Mouse (Mus musculus): Measurements from ENCODE around the gene Atmin. TPM values are rescaled to one million over a fixed set of nuclear protein-coding genes. Genes with fewer than 3 reads are reported as not detected.
A peak's percentile ranks its signal among the peaks of the same experiment; 100 is the strongest.

Gene Atmin
- 10 to 100 TPM; 10.9 to 12.2 TPM for total RNA-seq (2021)
- long read RNA-seq, experiment 1, full-length matches to known transcripts = 8 of 12 reads
- long read RNA-seq, experiment 1, partial matches to known transcripts = 1 of 12 reads
- long read RNA-seq, experiment 1, other reads (novel, unspliced or antisense) = 3 of 12 reads
- long read RNA-seq, experiment 2, full-length matches to known transcripts = 17 of 20 reads
- long read RNA-seq, experiment 2, partial matches to known transcripts = 1 of 20 reads
- long read RNA-seq, experiment 2, other reads (novel, unspliced or antisense) = 2 of 20 reads

DNA sequence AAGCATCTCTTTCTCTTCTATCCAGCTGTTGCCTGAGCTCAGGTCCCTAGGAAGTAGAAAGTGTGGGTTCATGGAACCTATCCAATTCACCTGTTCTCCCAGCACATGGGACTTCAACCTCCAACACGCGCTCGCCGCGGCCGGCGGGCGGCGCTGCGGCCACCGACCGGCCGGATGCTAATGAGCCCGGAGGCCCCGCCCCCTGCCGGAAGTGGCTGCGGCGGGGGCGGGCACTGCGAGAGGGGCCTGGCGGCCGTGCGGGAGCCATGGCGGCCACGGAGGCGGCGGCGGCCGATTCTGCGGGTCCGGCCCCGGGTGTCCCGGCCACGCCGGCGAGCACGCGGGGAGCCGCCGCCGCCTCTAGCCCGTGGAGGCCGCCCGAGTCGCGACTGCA is at the start of gene Atmin:
Gene Atmin (plus strand): TSS at position 233 of the 394 bp plus-strand sequence.
- DNase-seq = peak; percentile 90
- intact Hi-C loops (cut with DNase I; ENCODE audit: low total_unique reads) = loop anchor here (5.0 kb wide), 1 partner anchor 34 kb away; the partner anchor contains the start of gene 1700030J22Rik

DNA sequence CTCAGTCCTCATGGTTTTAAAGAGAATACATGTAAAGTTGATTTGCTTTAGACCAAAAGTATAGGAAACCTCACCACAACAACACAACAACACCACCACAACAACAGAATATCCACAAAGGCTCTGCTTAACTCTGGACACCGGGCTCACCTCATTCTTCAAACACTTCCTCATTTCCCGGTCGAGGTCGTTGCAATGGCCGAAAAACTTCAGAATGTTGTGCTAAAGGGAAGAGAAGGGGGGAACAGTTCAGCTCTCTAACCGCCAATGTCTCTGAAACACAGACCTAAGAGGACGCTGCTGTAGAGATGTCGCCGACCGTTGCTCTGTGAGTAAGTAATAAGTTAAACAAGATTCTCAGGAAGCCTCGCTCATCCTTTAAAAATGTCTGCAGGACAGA is 49.3 kb upstream of the Atmin start:
- no peak for DNase-seq
- intact Hi-C loops (cut with DNase I; ENCODE audit: low total_unique reads) = no loop called here

DNA sequence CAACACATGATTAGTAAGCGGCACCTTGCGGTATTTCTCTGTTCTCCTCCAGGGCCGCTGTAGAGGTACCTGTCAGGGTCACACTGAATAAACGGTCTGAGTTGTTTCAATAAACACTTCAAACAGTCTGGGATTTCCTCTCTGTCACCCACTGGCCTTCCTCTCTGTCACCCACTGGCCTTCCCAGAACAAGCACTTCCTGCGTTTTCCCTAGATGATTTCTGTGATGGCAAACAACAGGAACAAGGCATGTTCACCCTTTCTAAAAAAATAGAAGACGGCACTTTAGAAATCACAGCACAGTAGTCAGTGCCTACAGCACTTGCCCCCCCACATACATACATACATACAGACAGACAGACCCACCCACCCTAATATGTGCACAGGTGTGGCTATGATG is 47.7 kb upstream of the Atmin start:
- DNase-seq = no peak
- intact Hi-C loops (cut with DNase I; ENCODE audit: low total_unique reads) = no loop called here

DNA sequence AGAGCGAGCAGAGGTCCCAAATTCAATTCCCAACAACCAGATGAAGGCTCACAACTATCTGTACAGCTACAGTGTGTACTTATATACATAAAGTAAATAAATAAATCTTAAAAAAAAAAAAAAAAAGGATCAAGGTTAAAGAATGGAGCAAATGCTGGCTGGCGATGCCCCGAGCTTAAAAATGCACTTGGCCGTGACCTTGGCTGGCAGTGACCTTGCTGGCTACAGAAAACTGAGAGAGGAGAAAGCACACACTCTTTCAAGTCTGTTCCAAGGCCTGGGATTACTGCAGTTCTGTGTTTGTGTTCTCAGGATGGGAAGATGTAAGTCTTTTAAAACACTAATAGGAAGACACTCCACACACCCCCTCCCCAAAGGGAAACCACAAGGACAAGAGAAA is 38.5 kb upstream of the Atmin start:
- no peak for DNase-seq
- intact Hi-C loops (cut with DNase I; ENCODE audit: low total_unique reads) = no loop called here

DNA sequence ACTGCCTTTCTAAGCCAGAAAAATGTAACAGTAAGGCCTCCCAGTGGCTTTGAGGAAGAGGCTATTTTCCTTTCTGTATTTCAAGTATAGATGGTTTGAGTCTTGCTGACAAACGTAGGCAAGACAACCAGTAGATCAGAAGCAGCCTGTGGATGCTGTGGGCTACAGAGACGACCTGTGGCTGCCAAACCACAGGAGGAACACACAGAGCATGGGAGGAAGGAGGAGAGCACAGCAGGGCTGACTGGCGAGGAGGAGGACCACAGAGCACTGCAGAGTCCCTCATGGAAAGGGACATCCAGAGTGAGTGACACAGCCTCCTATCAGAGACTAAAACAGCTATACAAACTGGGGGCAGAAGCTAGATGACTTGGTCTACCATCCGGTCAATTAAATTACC is 37.9 kb upstream of the Atmin start:
- DNase-seq = no peak
- intact Hi-C loops (cut with DNase I; ENCODE audit: low total_unique reads) = no loop called here

DNA sequence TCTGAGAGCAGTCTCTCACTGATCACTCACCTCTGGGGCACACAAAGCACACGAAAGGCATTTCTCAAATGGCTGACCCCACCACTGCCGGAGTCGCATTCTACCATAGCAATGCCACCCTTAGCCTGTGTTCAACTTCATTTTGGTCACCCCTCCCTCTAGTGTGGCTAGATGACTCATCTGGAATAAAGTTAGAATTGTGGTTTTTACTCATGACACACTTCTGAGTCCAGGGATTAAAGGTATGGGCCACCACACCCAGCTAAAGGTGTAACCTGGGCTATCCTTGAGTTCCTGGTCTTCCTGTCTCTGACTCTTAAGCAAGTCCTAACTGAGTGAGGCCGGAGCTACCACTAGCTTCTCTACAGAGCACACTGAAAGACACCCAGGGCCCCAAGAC is 37.4 kb upstream of the Atmin start:
- intact Hi-C loops (cut with DNase I; ENCODE audit: low total_unique reads) = no loop called here
- no peak for DNase-seq

DNA sequence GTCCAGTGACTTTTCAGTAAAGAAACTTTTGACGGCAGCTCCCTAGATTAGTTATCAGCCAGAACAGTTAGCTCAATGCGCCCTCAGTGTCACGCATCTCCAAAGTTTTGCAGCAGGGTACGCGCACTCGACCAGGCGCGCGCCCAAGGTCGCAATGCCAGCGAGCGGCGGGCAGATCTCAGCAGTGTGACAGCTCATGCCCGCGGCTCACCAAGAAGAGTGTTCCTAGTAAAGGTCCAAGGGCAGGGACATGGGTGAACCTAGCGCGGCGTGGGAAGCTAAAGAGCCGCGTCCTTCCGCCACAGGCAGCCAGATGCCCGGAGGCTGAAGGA is 22.2 kb upstream of the Atmin start:
- intact Hi-C loops (cut with DNase I; ENCODE audit: low total_unique reads) = no loop called here
- DNase-seq = no peak

DNA sequence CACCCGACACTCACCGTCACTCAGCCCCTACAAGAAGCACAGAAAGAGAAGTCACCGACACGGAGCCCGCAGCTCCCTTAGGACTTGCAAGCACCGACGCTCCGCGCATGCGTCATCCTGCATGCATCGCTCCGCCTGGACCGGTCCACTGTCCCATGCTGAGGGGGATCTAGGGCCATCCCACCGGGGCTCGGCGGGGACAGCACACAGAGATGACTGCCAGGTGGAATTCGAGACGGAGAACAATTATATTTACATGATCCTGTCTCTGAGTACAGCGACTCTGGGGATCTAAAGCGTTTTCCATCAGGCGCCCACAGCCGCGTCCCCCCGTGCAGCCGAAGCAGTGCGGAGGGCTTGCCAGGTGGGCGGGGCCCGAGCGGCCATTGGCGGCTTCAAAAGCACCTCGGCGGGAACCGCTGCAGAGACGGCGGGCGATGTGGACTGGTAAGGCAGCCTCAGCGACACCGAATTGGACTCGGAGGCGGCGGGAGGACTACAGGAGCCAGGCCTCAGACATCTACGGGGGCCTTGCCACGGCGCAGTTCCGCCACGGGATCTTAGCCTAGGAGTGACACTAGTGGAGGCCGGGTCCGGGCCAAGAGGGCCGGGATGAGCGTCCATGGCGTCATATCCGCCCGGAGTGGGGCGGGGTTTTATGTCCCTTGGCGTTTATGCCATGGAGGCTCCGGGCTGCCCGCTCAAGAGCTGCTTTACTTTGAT is 21.7 kb upstream of the Atmin start, which contains the start of the genes Cmc2 and Cenpn:
Gene Cmc2 (minus strand): TSS at position 119 of the 723 bp plus-strand sequence.
Gene Cenpn (plus strand): TSS at position 394 of the 723 bp plus-strand sequence.
- peak; percentile 94 for DNase-seq
- intact Hi-C loops (cut with DNase I; ENCODE audit: low total_unique reads) = no loop called here

DNA sequence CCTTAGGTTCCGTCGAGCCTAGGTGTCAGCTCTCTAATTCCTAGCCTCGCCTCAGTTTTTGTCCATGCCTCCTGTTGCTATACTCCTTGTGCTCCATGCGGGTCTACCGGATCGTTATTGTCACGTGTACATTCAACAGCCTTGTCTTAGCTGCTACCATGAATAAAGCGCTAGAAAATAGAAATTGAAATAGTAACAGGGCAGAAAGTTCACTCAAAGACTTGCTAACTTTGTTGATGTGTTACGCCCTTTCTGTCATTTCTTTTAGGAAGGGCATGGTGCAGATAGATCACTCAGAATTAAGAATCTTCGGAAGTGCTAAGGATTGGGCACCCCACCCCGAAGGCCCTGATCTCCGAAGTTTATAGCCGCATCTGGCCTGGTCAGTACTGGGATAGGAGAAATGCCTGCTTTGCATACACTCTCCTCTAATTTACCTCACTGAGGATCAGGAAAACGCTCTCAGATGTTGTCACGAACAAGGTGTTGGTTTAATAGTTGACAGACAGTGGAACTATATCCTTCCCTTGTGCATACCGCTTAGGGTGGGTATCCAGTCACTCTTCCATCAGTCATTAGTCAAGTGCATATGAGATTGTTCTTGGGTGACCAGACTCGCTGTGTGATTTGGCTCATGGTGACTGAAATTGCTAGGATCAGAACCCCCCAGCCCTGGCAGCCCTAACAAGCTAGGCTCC is 21.0 kb upstream of the Atmin start:
- DNase-seq = no peak
- intact Hi-C loops (cut with DNase I; ENCODE audit: low total_unique reads) = no loop called here

DNA sequence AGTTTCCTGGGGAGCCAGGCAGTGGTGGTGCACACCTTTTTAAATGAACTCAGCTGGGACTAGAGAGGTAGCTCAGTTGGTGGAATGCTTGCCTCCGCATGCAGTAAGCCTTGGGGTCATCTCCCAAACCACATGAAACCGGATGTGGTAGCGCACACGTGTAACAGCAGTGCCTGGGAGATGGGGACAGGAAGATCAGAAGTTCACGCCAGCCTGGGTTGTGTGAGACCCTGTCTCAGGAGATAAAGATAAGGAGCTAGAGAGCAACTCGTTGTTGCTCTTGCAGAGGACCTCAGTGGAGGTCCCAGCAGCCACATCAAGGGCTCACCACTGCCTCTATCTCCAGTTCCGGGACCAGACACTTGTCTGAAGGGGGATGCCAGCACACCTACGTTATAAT is 19.7 kb upstream of the Atmin start:
- intact Hi-C loops (cut with DNase I; ENCODE audit: low total_unique reads) = no loop called here

DNA sequence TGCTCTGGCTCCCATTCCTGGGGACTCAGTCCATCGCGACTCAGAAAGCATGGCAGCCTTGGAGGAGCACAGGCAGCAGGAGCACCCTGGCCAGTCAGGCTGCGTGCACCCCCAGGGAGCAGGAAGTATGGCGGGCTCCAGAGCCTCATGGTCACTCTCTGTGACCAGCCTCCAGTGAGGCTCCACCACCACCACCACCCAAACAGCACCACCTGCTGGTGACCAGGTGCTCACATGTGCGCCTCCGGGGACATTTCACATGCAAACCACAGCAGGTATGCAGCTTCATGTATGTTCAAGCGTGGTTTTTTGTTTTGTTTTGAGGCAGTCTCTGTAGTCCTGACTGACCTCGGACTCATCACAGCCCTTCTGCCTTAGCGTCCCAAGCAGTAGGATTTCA is 15.3 kb upstream of the Atmin start:
- DNase-seq = no peak
- intact Hi-C loops (cut with DNase I; ENCODE audit: low total_unique reads) = no loop called here

More for the DNA sequence above, 19.7 kb upstream of the Atmin start:
- no peak for DNase-seq

DNA sequence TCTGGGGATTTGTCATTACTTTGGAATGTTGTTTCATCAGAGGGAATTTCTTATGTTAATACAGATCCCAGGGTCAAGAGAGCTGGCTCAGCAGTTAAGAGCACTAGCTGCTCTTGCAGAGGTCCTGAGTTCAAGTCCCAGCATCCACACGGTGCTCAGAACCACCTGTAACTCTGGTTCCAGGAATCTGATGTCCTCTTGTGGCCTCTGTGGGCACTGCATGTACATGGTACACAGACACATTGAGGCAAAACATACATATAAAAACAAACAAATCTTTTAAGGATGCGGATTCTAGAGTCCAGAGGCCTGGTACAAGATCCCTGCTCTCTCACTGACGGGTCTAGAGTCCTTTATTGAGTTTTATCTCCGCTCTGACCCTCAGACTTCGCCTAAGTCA is 14.6 kb upstream of the Atmin start:
- no peak for DNase-seq
- intact Hi-C loops (cut with DNase I; ENCODE audit: low total_unique reads) = no loop called here

DNA sequence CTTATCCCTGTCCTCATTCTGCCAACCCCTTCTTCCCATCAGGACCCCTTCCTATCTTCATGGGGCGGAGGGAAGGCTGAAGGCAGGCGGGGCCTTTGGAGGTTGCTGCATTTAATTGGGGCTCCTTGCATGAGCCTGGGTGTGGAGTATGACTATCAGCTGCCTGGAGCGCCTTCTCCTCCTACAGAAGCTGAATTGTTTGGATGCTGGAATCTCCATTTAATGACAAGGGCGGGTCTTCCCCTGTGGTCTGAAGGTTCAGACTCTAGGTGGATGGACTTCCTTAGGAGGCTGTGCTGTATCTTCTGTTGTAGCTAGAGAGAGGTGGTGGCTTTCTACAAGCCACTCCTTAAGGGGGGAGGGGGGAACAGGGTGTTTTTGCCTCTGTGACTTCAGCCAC is 8.2 kb upstream of the Atmin start:
- intact Hi-C loops (cut with DNase I; ENCODE audit: low total_unique reads) = no loop called here
- DNase-seq = no peak

DNA sequence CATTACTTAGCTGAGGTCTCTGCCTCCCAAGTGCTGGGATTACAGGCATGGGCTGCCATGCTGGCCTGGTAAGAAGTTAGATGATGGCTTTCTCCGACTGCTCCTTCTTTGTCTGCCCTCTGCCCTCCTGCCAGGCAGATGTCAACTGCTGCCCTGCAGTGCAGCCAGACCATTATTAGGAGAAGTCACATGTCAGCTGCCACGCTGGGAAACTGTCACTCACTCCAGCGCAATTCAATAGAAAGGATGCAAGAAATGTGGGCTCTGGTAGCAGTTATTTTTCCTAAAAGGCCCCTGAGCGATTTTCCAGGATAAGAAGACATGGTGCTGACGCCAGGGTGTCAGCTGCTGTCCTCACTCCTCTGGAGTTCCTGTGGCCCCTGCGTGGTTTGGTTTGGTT is 7.7 kb upstream of the Atmin start:
- intact Hi-C loops (cut with DNase I; ENCODE audit: low total_unique reads) = no loop called here
- no peak for DNase-seq

DNA sequence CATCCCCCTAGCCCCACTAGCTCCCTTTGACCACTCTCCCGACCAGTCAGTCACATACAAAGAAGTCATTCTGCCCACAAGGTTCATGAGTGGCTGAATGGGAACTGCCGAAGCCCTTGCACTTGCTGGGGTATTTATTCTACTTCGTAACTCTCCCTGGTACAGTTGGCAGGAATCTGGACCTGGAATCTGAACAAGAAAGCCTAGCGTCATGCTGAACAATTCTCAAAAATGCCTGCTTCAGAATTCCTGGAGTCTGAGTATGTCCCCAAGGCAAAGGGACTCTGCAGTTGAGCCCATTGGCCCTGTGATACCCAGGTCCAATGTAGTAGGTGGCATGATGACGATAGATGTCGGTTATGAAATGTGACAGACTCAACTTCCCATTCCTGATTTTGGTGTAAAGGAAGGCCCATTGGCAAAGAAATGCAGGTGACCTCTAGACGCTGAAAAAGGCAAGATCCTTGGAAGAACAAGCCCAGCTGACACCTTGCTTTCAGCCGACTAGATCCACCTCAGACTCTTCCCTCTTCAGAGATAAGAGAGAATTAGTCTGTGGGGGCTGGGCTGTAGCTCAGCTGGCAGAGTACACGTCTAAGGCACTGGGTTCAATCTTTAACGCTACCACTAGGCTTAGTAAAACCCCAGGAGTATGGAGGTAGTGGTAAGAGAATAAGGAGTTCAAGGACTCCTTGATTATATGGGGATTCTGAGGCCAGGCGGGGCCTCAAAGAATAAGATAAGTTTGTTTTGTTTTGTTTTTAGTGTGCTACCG is 722 bp upstream of the Atmin start:
- intact Hi-C loops (cut with DNase I; ENCODE audit: low total_unique reads) = loop anchor here (5.0 kb wide), 1 partner anchor 35 kb away; the partner anchor contains the start of gene 1700030J22Rik
- no peak for DNase-seq

DNA sequence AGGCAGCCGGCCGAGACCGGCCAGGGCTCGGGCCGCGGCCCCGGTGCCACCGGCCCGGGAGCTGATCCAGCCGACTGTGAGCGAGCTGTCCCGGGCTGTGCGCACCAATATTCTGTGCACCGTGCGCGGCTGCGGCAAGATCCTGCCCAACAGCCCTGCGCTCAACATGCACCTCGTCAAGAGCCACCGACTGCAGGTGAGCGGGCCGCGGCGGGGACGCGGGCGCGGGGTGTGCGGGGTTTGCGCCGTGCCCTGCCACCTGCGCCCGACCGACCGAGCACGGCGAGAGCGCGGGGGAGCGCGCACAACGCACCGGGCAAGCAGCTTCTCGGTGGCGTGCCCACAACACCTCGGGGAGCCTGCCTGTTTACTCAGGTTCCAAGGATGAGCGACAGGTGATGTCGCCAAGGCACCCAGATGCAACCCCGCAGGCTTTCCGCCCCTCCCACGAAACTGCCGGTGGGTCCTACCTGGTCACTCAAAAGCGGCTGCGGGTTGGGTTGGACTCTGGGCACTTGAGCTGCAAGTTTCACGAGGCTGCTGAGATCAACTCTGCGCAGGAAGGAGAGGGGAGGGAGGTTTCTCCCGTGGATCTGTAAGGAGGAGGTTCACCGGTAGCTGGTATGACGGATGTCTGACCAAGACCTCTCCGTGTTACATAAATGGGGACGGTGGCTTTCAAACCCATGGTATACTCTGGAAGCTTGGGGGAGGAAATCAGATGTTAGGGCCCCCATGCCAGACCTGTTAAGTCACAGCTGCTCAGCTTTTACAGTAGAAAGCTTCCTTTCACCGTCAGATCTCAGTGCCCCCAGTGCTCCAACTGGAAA is 577 bp downstream of the Atmin start:
- peak; percentile 15 for DNase-seq
- intact Hi-C loops (cut with DNase I; ENCODE audit: low total_unique reads) = loop anchor here (5.0 kb wide), 1 partner anchor 34 kb away; the partner anchor contains the start of gene 1700030J22Rik

DNA sequence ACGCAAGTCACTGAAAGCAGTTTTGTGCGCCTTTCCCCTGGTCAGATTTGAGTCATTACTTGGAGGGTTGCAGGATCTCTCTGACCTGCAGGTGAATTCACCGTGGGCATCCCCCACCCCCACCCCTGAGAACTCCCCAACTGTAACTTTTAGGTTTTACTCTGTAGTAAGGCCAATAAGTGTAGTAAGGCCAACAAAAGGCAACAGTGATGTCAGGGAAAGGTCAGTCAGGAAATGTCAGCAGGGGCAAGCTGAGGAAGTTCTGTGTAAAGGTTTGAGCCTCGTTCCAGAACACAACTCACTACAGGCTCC is 1.1 kb downstream of the Atmin start:
- DNase-seq = no peak
- intact Hi-C loops (cut with DNase I; ENCODE audit: low total_unique reads) = loop anchor here (5.0 kb wide), 1 partner anchor 33 kb away; the partner anchor contains the start of gene 1700030J22Rik

DNA sequence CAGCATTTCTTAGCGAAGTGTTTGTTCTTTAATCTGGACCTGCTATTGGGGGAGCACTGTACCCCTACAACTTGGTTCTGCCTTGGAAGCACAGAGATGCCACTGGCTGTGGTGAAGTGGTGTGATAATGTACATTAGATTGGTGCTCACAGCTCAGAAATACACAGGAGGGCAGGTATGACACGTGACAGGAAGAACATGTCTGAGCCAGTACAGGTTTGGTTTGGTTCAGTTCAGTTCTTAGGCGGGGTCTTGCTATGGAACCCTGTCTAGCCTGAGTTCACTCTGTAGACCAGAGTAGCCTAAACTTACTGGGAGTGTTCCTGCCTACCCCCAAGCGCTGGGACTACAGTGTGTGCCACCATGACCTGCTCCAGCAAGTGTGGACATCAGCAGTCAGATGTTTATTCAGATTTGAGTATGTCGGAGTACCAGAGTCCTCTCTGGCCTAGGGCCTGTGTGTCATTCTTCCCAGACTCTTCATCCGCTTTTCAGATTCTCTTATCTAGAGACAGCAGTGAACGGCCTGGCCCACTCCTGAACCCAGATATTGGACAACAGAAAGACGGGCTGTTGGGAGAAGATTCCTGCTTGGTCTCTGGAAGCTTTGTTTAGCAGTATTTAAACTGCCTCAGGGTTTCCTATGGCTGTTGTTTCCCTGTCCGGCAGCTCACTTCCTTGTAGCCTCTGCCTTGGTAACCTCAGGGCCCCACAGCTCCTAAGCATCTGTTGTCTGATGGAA is 2.1 kb downstream of the Atmin start:
- intact Hi-C loops (cut with DNase I; ENCODE audit: low total_unique reads) = no loop called here
- no peak for DNase-seq
